Mouse (Mus musculus) lung, adult 2 months (tissue): ENCODE measurements at regions not wholly inside any gene's neighbourhood (a gene's known extent, or its start where the extent isn't known, plus 50 kb on each side); places are given as distances from the start of the nearest gene placed in this dataset.

Experiments used
- CTCF ChIP-seq: fragments of 200-500 bp; IDR thresholded peaks from 2 replicates; pipeline ENCODE4 v1.5.1; 2011; ENCODE audit warnings: mild to moderate bottlenecking, low read length, control low read depth; ENCODE audit not compliant: insufficient read depth
- POLR2A ChIP-seq: fragments of 200-500 bp; IDR thresholded peaks from 2 replicates; pipeline ENCODE4 v1.6.1; 2011; ENCODE audit warnings: low read depth, mild to moderate bottlenecking, control low read depth, low read length, borderline replicate concordance; ENCODE audit errors: extremely low read depth

GRCm38 (mm10) chr4:45720352-45720751 lies 78.5 kb upstream of the Aldh1b1 start:
- TF ChIP-seq POLR2A (no peak), CTCF (no peak)
